ENCODE assay signal across 15 mouse cellular contexts in the genomic region with DNA sequence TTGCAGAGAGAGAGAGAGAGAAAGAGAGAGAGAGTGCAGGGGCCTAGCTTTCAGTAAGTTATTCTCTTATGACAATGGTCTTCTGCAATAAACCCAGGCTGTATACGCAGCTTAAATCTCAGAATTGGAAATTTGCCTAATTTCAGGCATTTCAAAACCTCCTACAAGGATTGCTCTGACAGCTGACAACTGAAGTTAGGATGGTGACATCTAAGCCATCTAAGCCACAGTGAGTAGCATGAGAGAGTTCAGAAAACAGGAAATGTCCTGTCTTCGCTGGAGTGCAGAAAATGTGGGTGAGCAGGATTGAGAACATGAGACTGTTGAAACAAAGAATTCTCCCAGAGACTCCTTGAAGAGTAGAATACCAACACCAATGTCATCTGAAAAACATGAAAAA. TPM values are rescaled to one million over a fixed set of nuclear protein-coding genes. Genes with fewer than 3 reads are reported as not detected.
"Had no signal": no experiment of that assay in that cellular context is flagged by ENCODE, and none has a peak within 500 bp of the region (broad histone marks: within the 10 kb centered on the region; RNA-seq: fewer than 3 reads in every experiment).

No protein-coding gene starts in this region.

- H3K36me3 ChIP-seq: limb, embryonic 13.5 days; midbrain, embryonic 13.5 days; neural tube, embryonic 15.5 days had no signal

- ATAC-seq: midbrain, embryonic 13.5 days had no signal

- H3K4me2 ChIP-seq: limb, embryonic 13.5 days; midbrain, embryonic 13.5 days; neural tube, embryonic 15.5 days had no signal

- H3K9me3 ChIP-seq: limb, embryonic 13.5 days; midbrain, embryonic 13.5 days; neural tube, embryonic 15.5 days had no signal

- H3K27ac ChIP-seq: kidney, postnatal 0 days; layer of hippocampus, adult 2 months; limb, embryonic 13.5 days; liver, embryonic 14.5 days; midbrain, embryonic 13.5 days; neural tube, embryonic 15.5 days had no signal

- H3K4me3 ChIP-seq: layer of hippocampus, adult 2 months; limb, embryonic 13.5 days; midbrain, embryonic 13.5 days; myocyte; neural tube, embryonic 15.5 days had no signal

- H3K4me1 ChIP-seq: midbrain, embryonic 13.5 days; neural tube, embryonic 15.5 days had no signal

- DNase-seq: kidney, adult 9 months; kidney, postnatal 4 days; left cerebral cortex, postnatal 4 days; lung, adult 18-20 months; right cerebral cortex, adult 18-20 months; right cerebral cortex, postnatal 25 days; thymus, postnatal 36 days had no signal

- H3K9ac ChIP-seq: limb, embryonic 13.5 days; liver, embryonic 14.5 days; midbrain, embryonic 13.5 days; neural tube, embryonic 15.5 days had no signal

- H3K27me3 ChIP-seq: limb, embryonic 13.5 days; midbrain, embryonic 13.5 days; neural tube, embryonic 15.5 days had no signal

RNA-seq across cellular contexts. Expression of gene Fam110c, which starts 56.8 kb away (rescaled TPM):
- total RNA-seq: layer of hippocampus, adult 2 months; layer of hippocampus, postnatal 10 days; left cerebral cortex, postnatal 4 days had no signal
- polyA plus RNA-seq: midbrain, embryonic 13.5 days had no signal
